Mouse (Mus musculus) intestine, embryonic 15.5 days (tissue): ENCODE measurements at regions not wholly inside any gene's neighbourhood (a gene's known extent, or its start where the extent isn't known, plus 50 kb on each side); places are given as distances from the start of the nearest gene placed in this dataset.

Source experiments
- ATAC-seq: fragments of 200-750 bp; cut with Nextera tagmentation; 2 replicates; pipeline ENCODE4 v1.8.0; 2017; ENCODE audit warnings: moderate TSS enrichment, moderate library complexity
- H3K27ac ChIP-seq: fragments of 300-500 bp; sonication (generic); 2 replicates; pipeline ENCODE4 v1.5.1; 2015; ENCODE audit warnings: mild to moderate bottlenecking, inconsistent platforms
- H3K27me3 ChIP-seq: fragments of 300-500 bp; sonication (generic); replicated peaks from 2 replicates; pipeline ENCODE4 v1.6.1; 2015; ENCODE audit warnings: inconsistent platforms
- H3K36me3 ChIP-seq: fragments of 300-500 bp; sonication (generic); 2 replicates; pipeline ENCODE4 v1.6.1; 2015; ENCODE audit warnings: inconsistent platforms
- H3K4me1 ChIP-seq: fragments of 300-500 bp; sonication (generic); replicated peaks from 2 replicates; pipeline ENCODE4 v1.6.1; 2015; ENCODE audit warnings: inconsistent platforms
- H3K4me2 ChIP-seq: fragments of 300-500 bp; sonication (generic); replicated peaks from 2 replicates; pipeline ENCODE4 v1.6.1; 2015; ENCODE audit warnings: mild to moderate bottlenecking, inconsistent platforms
- H3K4me3 ChIP-seq: fragments of 300-500 bp; sonication (generic); replicated peaks from 2 replicates; pipeline ENCODE4 v1.5.1; 2015; ENCODE audit warnings: inconsistent platforms
- H3K9ac ChIP-seq: fragments of 300-500 bp; sonication (generic); 2 replicates; pipeline ENCODE4 v1.6.1; 2015; ENCODE audit warnings: inconsistent platforms
- H3K9me3 ChIP-seq: fragments of 300-500 bp; sonication (generic); 2 replicates; pipeline ENCODE4 v1.6.1; 2016; ENCODE audit warnings: inconsistent platforms
- WGBS: fragments of 180-500 bp; shearing (Covaris S2); methylation state at CpG from one replicate; pipeline ENCODE4 v1.1.7; 2015; 5-methylcytosine and 5-hydroxymethylcytosine counted together

- no peak overlapping the region for H3K4me3 ChIP-seq
- no peaks in the 10 kb centered on the region for H3K9me3 ChIP-seq
- no peak for ATAC-seq
- H3K27me3 ChIP-seq = no peaks in the 10 kb centered on the region
- no peak overlapping the region for H3K27ac ChIP-seq
- no peaks in the 10 kb centered on the region for H3K36me3 ChIP-seq
- H3K4me1 ChIP-seq = no peaks in the 10 kb centered on the region
- WGBS = 95% methylated on average over 3 of the region's 3 CpGs
- no peak overlapping the region for H3K9ac ChIP-seq
- H3K4me2 ChIP-seq = no peak overlapping the region
Observed at GRCm38 (mm10) chr6:51678743-51679142, 155.0 kb downstream of the Snx10 start.

- WGBS = 56% methylated on average over 10 of the region's 10 CpGs
- ATAC-seq = no peak
Observed at GRCm38 (mm10) chr6:51680239-51680857, 156.6 kb downstream of the Snx10 start.

DNA sequence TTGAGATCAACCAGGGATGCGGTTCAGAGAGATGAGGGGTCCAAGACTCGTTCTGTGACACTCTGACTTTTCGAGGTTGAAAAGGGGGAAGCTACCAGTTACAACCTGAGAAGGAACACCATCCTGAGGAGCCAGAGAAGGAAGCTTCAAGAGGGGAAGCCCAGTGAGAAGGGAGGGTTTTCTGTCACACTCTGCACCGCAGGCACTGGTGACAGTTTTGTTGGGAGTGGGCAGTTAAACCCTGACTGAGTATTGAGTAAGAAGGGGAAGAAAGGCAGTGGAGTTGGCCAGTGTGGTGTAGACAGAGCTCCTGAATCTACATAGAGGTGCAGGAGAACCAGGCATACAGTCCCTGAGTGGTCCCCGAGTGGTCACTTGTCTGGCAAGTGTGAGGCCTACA, 159.4 kb downstream of the Snx10 start:
- no peak for ATAC-seq
- WGBS = 90% methylated on average over 5 of the region's 5 CpGs
- Histone ChIP-seq H3K4me2 (no peak overlapping the region), H3K36me3 (no peaks in the 10 kb centered on the region), H3K27me3 (no peaks in the 10 kb centered on the region), H3K4me1 (no peaks in the 10 kb centered on the region), H3K27ac (no peak overlapping the region), H3K9ac (no peak overlapping the region), H3K9me3 (no peaks in the 10 kb centered on the region), H3K4me3 (no peak overlapping the region)

More at GRCm38 (mm10) chr6:51680239-51680857, 156.6 kb downstream of the Snx10 start:
- H3K27me3 ChIP-seq = no peaks in the 10 kb centered on the region
- H3K4me1 ChIP-seq = no peaks in the 10 kb centered on the region
- H3K9me3 ChIP-seq = no peaks in the 10 kb centered on the region
- no peak overlapping the region for H3K27ac ChIP-seq
- H3K4me2 ChIP-seq = no peak overlapping the region
- no peaks in the 10 kb centered on the region for H3K36me3 ChIP-seq
- H3K9ac ChIP-seq = no peak overlapping the region
- H3K4me3 ChIP-seq = no peak overlapping the region

GRCm38 (mm10) chr6:51685651-51686287, 162.1 kb downstream of the Snx10 start:
- H3K9me3 ChIP-seq = no peaks in the 10 kb centered on the region
- H3K27me3 ChIP-seq = no peaks in the 10 kb centered on the region
- WGBS = 67% methylated on average over 8 of the region's 8 CpGs
- H3K27ac ChIP-seq = no peak overlapping the region
- no peak for ATAC-seq
- no peak overlapping the region for H3K4me3 ChIP-seq
- no peak overlapping the region for H3K9ac ChIP-seq
- H3K4me2 ChIP-seq = no peak overlapping the region
- H3K4me1 ChIP-seq = no peaks in the 10 kb centered on the region
- no peaks in the 10 kb centered on the region for H3K36me3 ChIP-seq

GRCm38 (mm10) chr6:51690795-51691563, 167.3 kb downstream of the Snx10 start:
- Histone ChIP-seq H3K4me1 (no peaks in the 10 kb centered on the region), H3K4me3 (no peak overlapping the region), H3K27ac (no peak overlapping the region), H3K9ac (no peak overlapping the region), H3K36me3 (no peaks in the 10 kb centered on the region), H3K4me2 (no peak overlapping the region), H3K9me3 (no peaks in the 10 kb centered on the region), H3K27me3 (no peaks in the 10 kb centered on the region)
- WGBS = 74% methylated on average over 13 of the region's 13 CpGs
- no peak for ATAC-seq

GRCm38 (mm10) chr6:51693984-51694383, 170.3 kb downstream of the Snx10 start:
- no peaks in the 10 kb centered on the region for H3K9me3 ChIP-seq
- H3K4me3 ChIP-seq = no peak overlapping the region
- no peak for ATAC-seq
- no peaks in the 10 kb centered on the region for H3K36me3 ChIP-seq
- H3K4me2 ChIP-seq = no peak overlapping the region
- 77% methylated on average over 7 of the region's 7 CpGs for WGBS
- H3K4me1 ChIP-seq = no peaks in the 10 kb centered on the region
- H3K27ac ChIP-seq = no peak overlapping the region
- no peaks in the 10 kb centered on the region for H3K27me3 ChIP-seq
- no peak overlapping the region for H3K9ac ChIP-seq

- no peak for ATAC-seq
- Histone ChIP-seq H3K36me3 (no peaks in the 10 kb centered on the region), H3K9me3 (no peaks in the 10 kb centered on the region), H3K4me1 (no peaks in the 10 kb centered on the region), H3K27ac (no peak overlapping the region), H3K4me3 (no peak overlapping the region), H3K27me3 (no peaks in the 10 kb centered on the region), H3K9ac (no peak overlapping the region), H3K4me2 (no peak overlapping the region)
- WGBS = 85% methylated on average over 7 of the region's 7 CpGs
Observed at GRCm38 (mm10) chr6:51696396-51696795, 172.7 kb downstream of the Snx10 start.

- Histone ChIP-seq H3K4me1 (no peaks in the 10 kb centered on the region), H3K9me3 (no peaks in the 10 kb centered on the region), H3K4me3 (no peak overlapping the region), H3K4me2 (no peak overlapping the region), H3K27ac (no peak overlapping the region), H3K36me3 (no peaks in the 10 kb centered on the region), H3K9ac (no peak overlapping the region), H3K27me3 (no peaks in the 10 kb centered on the region)
- no peak for ATAC-seq
- WGBS = 80% methylated on average over 3 of the region's 3 CpGs
Observed at GRCm38 (mm10) chr6:51697754-51698153, 174.1 kb downstream of the Snx10 start.

- no peak overlapping the region for H3K4me2 ChIP-seq
- no peak overlapping the region for H3K27ac ChIP-seq
- no peaks in the 10 kb centered on the region for H3K27me3 ChIP-seq
- no peaks in the 10 kb centered on the region for H3K36me3 ChIP-seq
- no peak for ATAC-seq
- no peaks in the 10 kb centered on the region for H3K9me3 ChIP-seq
- no peak overlapping the region for H3K9ac ChIP-seq
- WGBS = 76% methylated on average over 4 of the region's 4 CpGs
- H3K4me3 ChIP-seq = no peak overlapping the region
- H3K4me1 ChIP-seq = no peaks in the 10 kb centered on the region
Observed at GRCm38 (mm10) chr6:51698244-51698643, 174.5 kb downstream of the Snx10 start.

DNA sequence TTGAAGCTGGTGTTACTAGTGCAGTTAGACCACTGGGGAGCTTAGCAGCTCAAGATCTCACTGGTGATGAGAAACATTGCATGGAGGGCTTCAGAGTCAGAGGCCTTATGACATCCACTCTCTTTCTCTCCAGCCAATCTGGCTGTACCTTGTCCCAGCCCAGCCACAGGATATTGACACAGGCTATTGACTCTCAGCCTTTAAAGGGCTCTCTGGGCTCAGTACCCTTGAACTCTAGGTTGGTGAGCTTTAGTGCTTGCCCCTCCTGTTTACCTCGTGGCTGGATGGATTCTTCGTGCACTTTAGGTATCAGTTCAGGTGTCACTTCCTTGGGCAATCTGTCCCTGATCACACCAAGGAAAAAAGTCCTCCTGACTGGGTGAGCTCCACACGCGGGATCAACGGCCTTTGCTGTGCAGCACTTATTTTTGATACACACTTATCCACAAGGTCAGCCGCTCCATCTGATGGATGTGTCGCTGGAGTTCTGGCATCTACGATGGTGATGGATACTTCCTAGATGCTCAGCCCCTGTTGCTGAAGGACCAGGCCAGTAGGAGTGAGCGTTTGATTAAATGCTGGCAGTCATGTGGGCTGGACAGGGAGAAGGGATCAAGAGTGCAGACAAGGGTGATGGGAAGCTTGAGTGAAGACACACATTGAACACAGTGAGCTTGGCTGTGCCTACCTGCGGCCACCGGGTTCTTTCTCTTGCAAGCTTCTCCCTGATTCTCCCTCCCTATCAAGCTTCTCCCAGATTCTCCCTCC, 177.7 kb downstream of the Snx10 start:
- 79% methylated on average over 11 of the region's 11 CpGs for WGBS
- Histone ChIP-seq H3K36me3 (no peaks in the 10 kb centered on the region), H3K27me3 (no peaks in the 10 kb centered on the region), H3K4me2 (no peak overlapping the region), H3K4me3 (no peak overlapping the region), H3K4me1 (no peaks in the 10 kb centered on the region), H3K27ac (no peak overlapping the region), H3K9me3 (no peaks in the 10 kb centered on the region), H3K9ac (no peak overlapping the region)
- ATAC-seq = no peak

DNA sequence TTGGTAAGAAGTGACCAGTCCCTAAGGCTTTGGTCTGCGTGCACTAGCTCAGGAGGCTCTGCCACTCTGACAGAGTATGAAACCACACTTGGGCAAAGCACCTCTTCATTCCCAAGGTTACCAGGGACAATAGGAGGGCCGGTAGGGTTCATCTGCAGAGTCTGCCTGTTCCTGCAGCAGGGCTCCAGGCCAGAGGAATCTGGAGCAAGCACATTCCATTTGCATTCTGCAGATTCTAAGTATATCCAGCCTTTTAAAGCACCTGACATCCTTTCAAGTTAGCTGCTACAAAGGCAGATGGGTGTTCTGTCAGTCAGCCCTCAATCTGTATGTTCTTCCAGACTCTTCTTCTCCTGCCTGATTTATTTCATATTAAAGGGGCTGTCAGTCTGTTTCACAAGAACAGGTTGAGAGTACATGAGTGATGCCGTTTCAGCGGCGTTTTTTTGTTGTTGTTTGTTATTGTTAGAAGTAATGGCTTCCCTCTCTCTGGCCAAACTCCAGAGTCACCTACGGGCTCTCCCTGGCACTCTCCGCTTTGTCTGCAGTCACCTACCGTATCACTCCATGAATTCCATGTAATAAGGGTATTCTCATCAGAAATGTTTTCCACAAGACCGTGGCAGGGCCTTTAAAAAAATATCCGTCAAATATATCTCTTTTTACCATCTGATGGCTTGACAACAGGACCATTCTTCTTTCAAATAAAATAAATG, 178.9 kb downstream of the Snx10 start:
- Histone ChIP-seq H3K4me1 (no peaks in the 10 kb centered on the region), H3K27ac (no peak overlapping the region), H3K4me2 (no peak overlapping the region), H3K27me3 (no peaks in the 10 kb centered on the region), H3K4me3 (no peak overlapping the region), H3K9me3 (no peaks in the 10 kb centered on the region), H3K36me3 (no peaks in the 10 kb centered on the region), H3K9ac (no peak overlapping the region)
- WGBS = 75% methylated on average over 10 of the region's 10 CpGs
- ATAC-seq = no peak

DNA sequence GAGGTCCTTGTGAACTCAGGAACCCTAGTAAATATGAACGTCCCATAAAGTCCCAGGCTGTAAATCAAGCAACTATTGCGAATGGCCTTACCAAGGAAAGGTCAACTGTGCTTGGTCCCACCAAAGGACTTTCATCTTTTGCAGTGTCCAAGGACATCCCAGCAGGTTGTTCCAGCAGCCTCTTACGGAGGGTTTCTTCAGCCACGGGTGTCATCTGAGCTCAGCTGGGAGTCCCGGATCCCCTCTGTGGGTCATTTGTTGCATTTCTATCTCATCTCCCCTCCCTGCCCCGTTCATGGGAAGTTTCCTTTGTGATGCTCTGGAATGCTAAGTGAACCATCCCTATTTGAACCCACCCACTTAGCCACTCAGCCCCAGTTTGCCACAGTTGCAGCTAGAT, 184.3 kb downstream of the Snx10 start:
- H3K4me3 ChIP-seq = no peak overlapping the region
- H3K4me2 ChIP-seq = no peak overlapping the region
- H3K36me3 ChIP-seq = no peaks in the 10 kb centered on the region
- H3K4me1 ChIP-seq = 0 out of 2 replicates have a peak, but pooled peaks cover 4% of the 10 kb centered on the region
- H3K27me3 ChIP-seq = no peaks in the 10 kb centered on the region
- no peaks in the 10 kb centered on the region for H3K9me3 ChIP-seq
- no peak for ATAC-seq
- no peak overlapping the region for H3K9ac ChIP-seq
- 45% methylated on average over 6 of the region's 6 CpGs for WGBS
- no peak overlapping the region for H3K27ac ChIP-seq
